Mouse (Mus musculus): Measurements from ENCODE around the gene Ano6.
A peak's percentile ranks its signal among the peaks of the same experiment; 100 is the strongest.

The Ano6 gene

DNA sequence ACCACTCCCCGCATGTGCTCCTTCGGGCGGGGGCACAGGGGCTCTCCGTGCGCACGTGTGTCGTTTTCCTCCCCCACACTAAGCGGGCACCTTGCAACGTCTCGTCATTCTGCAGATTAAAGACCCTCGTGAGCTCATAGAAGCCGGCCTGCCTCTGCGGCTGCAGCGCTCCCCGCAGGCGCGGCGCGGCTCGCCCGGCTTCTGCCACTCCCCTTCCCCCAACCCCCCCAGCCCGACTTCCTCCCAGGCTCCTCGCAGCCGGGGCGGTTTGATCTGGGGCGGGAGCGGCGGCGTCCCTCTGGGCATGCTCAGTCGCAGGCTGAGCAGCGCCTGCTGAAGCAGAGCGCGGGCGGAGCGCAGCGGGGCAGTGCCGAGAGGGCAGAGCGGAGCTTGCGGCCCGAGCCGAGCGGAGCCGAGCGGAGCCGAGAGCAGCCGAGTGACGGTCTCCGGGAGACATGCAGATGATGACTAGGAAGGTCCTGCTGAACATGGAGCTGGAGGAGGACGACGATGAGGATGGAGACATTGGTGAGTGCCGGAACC lies at the start of gene Ano6:
Gene Ano6 (plus strand): TSS at position 315 of the 543 bp plus-strand sequence.
- peak; percentile 86 for DNase-seq (ENCODE audit: low read depth)

DNA sequence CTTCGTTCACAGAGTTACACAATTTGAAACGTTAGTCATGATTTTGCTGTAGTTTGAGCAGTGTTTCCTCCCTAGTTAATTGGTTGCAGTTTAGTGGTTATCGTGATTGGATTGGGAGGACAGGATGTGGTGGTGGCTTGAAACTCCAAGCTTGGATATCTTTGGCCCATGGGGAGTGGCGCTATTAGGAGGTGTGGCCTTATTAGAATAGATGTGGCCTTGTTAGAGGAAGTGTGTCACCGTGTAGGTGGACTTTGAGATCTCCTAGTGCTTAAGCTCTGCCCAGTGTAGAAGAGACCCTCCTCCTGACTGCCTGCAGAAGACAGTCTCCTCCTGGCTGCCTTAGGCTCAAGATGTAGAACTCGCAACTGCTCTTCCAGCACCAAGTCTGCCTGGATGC lies 47.7 kb upstream of the Ano6 start:
- no peak for DNase-seq (ENCODE audit: low read depth)

DNA sequence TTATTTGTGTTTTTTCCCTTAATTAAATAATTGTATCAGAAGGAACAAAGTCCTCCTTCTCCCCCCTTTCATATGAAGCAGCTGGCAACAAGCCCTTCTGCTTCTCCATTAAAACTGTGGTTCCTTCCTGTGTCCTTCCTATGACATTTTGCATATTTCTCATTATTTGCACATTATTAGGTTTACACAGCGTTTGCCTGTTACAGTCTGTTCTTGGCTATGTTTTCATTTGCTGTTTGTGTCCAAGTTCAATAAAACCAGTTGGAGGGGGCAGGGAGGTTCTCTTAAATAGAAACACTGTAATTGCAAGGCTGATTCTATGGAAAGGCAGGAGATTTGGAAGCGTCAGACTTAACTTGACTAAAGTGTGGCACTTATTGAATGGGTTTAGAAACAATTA lies 46.8 kb upstream of the Ano6 start:
- DNase-seq (ENCODE audit: low read depth), result no peak

DNA sequence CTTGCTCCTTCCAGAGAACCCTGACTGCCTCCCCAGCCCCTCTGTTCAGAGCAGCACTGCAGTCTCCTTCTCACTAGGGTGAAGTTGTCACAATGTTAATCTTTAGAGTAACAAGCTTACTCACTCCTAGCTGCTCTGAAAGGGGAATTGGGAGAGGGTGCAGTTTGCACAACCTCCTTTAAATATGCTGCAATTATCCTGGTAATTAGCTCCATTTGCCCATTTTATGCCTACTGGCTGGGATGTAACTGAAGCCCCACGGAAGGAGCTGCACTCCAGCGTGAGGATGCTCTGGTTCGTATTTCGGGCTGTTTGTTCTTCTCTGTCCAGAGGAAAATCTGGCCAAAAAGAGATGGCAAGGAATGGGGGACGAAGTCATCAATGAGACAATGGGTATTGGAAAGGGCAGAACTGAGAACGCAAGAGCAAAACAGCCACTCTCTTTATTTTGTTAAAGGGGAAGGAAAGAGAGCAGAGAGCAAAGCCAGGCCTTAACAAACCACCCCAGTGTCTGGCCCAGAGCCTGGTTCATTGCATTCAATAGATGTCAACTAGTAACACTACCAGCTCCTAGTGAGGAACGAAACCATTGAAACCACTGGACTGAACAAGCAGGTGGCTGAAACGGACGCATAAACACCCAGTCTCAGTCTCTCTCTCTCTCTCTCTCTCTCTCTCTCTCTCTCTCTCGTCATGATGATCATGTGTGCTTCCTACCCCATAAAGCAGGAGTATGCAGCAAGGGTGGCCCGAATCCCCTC lies 45.1 kb upstream of the Ano6 start:
- no peak for DNase-seq (ENCODE audit: low read depth)

DNA sequence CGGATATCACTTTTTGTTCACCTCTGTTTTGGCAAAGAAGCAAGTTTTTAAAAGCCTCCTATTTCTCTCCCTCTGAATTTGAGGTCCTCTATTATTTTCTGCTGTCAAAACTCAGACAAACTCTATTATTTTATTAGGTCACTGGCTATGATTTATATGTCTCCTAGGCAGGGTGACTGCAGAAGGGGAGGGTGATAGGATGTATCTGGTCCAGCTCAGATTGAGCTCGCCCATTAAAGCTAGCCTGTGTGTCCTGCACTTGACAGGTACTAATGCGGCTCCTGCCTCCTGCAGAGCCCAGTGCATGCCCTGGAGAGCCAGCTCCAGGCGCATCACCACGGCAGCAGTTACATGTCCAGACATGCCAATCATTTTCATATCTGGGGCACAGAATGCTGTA lies 44.1 kb upstream of the Ano6 start:
- no peak for DNase-seq (ENCODE audit: low read depth)

DNA sequence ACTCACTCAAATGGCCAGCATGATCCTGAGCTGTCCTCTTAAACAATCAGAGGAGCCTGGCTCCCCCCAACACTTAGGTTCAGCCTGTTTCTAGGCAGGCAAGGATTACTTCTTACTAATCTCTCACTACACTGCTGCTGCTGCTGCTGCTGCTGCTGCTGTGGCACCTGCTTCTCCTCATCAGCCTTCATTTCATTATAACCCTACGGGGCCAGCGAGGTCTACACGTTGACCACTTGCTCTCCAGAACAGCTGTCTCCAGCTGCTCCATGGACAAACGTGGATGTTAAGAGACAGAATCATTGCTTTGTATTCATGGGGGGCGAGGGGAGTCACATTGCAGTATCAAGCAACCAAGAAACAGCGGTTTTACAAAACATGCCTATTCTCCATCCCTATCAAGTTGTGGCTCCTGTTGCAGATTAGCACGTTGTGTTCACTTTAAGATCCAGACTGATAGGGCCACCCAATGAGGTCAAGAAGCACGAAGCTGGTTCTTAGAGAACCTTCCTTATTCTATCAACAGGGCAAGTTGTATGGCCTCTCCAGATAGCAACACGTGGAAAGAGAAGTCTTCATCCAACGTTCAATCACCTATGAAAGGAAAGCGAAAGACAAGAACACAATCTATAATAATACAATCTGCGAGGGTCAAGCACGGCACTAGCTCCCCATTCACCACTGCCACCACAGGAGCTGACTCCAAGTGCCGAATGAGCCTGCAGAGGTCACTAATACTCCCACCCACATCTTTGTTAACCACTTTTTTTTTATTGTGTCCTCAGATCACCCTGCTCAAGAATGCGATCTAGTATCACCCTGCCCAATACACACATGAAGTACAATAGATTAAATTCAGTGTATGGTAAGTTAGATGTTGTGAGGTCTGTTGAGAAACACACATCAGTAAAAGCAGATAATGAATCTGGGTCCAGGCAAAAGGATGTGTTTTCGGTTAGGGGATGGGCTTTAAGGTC lies 43.4 kb upstream of the Ano6 start:
- no peak for DNase-seq (ENCODE audit: low read depth)

DNA sequence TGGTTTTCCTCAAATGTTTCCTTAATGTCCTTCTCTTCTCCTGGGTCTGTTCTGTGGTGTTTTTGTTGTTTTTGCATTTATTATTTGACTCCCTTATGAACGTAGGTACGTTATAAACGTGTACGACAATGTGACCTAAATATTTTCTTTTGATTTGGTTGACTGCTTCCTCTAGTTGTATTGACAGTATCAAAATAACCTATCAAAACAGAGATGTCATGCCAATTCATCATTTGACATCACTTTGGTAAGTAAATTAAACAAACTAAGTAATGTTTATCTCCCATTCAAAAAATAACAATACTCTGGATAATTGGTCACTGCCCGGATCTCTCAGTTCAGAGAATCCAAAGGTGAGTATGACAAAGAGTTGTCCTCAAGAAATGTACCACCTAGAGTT lies 41.4 kb upstream of the Ano6 start:
- DNase-seq (ENCODE audit: low read depth), result no peak

DNA sequence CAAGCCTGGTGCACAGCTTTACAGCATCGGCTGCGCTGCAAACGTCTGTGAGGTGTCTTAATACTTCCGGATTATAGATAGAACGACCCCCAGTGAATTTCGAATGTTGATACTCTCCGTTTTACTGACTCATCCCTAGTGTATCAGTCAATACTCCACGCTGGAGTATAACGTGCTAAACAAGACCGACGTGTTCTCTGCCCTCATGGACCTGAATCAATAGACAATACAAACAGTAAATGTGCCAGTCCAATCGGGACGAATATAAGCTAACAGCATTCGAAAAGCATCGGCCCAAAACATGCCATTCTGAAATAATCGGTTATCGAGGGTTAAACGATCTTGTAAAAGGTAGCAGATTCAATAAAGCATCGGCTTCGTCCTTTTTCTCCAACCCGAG lies 40.6 kb upstream of the Ano6 start:
- DNase-seq (ENCODE audit: low read depth), result no peak

DNA sequence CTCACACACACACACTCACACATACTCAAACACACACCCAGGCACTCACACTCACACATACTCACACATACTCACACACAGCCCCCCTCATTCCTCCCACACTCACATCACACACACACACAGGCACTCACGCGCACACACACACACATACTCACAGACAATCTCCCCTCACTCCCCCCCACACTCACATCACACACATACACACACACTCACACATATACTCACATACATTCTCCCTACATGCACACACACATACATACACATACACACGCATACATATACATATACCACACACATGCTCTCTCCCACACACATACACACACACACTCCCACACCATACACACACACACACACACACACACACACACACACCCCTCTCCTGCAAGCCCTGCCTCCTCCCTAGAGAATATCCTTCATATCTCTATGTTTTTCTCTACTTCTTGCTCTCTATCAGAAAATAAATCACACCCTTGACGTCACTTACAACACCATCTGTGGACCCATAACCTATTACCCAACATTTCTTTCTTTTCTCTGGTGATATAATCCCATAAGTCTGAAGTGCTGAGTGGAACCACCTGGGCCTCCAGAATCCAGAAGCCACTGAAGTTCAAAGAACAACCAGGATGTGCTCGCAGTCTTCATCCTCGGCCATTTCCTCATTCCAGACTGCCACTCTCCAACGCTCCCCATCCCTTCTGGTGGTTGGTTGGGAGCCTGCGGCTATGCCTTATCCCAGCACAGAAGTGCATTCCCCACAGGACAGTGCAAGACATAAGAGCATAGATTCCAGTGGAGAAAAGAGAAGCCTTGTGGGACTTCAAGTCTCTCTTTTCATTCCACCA lies 38.6 kb upstream of the Ano6 start:
- DNase-seq (ENCODE audit: low read depth), result no peak

DNA sequence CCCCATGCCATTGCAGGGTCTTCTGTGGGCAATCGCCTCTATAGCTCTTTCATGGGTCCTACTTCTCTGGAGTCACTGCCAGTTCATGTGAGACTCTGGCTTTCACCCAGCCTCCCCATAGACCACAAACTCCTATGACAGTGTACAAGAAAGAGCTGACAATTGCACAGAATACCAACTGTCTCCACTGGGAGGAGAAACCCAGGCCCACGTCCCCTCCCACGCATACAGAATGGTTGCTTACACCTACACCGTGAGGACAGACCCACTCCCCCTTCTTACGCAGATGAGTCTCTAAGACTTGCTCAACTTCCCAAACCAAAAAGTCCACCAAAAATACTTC lies 38.0 kb upstream of the Ano6 start:
- no peak for DNase-seq (ENCODE audit: low read depth)

DNA sequence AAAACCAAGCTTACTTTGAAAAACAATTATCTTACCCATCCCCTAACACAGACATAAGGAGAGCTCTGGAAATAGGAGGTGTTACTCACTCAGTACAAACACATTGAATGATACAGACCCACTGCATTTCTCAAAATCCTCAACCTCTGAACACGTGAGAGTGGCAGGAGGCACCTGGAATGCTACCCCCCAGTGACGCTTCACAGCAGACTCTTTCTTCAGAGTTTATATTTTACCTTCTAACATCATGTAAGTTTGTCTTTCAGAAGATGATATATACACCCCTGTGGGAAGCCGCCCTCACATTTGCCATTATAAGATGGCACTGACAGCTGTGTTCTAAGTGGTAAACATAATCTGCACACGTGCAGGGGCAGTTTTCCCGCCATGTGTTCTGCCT lies 37.6 kb upstream of the Ano6 start:
- DNase-seq (ENCODE audit: low read depth), result no peak

DNA sequence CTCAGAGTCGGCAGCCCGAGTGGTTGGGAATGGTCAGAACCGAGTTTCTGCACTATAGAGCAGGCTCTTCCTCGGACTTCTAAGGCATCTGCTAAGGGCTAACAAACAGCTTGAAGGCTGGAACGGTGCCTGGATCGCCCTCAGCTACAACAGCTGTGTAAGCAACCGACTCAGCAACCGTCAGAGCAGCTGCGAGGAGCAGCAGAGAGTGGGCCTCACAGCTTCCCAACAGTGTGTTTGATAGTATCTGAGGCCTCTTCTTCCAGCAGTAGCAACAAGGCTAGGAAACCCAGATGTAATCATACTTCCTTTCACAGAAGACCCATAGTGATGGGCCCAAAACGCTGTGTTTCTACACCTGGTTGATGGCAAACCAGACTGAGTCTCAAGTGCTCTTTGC lies 33.5 kb upstream of the Ano6 start:
- peak; percentile 51 for DNase-seq (ENCODE audit: low read depth)

DNA sequence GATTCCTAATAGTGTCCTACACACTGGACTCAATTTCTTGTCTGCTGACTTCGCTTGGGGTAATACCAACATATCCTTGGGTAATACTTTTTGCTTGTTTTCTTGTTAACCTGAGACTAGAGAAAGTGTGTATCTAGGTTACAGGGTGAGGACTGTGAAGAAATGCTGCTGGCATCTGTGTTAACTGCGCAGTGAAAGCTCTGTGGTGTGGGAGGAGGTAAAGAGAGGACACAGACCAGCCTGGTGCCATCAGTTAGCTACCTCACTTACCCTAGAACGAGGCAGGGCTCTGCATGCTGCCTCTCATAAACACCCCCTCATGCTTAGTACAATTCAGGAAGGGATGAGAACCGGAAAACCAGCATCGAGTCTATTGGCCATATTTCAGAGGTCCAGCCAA lies 32.6 kb upstream of the Ano6 start:
- DNase-seq (ENCODE audit: low read depth), result no peak

DNA sequence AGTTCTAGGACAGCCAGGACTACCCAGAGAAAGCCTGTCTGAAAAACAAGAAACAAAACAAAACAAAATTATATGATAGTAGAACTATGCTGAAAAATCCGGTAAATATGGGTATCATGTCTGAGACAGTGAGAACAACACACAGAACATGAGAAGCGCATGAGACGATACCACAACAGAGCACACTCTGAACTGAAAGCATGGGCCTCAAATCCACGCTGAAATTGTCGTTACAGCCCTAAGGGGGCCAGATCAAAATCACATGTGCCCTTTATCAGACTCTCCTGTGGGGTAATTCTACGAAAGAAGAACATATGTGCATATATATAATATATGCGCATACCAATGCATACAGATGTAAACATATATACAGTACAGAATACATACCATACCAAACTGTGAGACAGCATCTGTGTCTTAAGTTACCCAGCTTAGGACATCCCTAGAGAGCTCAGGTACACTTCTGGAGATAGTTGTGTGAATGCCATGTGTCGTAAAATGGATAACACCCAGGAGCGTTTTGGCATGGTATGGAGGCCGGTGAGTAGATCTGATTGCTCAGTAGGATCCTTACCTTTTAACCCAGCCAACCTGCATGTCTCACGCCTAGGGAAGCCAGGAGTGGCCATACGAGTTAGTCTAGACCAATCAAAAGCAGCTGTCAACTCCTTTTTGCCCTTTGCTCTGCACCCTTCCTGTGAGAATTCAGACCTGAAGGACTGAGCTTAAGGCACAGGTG lies 31.8 kb upstream of the Ano6 start:
- DNase-seq (ENCODE audit: low read depth), result no peak

DNA sequence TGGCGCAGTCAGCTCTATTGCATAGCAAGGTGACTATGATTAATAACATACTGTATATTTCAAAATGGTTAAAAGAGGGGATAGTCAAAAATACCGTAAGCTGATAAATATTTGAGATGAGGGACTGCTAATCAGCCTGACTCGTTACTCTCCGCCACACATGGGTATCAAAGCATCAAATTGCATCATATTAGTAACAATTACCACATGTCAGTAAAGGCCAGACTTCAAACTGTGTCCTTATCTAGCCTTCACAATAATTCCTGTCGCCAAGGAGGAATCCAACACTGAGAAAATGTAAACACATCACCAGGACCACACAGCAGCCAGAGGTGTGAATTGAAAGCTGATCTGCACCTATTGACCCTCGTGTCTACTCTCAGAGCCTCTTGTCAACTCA lies 30.8 kb upstream of the Ano6 start:
- DNase-seq (ENCODE audit: low read depth), result no peak

DNA sequence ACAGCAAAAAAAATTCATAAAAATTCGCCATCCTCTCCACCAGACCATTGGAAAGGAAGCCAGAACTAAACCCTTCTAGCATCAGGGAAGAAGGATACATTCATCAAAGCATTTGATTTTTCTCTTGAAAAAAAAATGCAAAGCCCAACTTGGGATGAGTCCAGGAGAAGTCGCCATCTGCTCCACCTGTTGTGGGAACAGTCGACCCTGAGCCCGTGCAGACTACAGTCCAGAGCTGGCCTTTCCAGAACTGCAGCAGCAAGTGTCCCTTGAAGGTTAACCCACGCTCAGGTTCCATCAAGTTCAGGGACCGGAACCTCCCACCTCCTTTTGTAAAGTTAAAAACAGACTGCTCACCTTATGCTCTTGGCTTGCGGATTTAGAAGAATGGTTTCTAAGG lies 29.2 kb upstream of the Ano6 start:
- DNase-seq (ENCODE audit: low read depth), result no peak

DNA sequence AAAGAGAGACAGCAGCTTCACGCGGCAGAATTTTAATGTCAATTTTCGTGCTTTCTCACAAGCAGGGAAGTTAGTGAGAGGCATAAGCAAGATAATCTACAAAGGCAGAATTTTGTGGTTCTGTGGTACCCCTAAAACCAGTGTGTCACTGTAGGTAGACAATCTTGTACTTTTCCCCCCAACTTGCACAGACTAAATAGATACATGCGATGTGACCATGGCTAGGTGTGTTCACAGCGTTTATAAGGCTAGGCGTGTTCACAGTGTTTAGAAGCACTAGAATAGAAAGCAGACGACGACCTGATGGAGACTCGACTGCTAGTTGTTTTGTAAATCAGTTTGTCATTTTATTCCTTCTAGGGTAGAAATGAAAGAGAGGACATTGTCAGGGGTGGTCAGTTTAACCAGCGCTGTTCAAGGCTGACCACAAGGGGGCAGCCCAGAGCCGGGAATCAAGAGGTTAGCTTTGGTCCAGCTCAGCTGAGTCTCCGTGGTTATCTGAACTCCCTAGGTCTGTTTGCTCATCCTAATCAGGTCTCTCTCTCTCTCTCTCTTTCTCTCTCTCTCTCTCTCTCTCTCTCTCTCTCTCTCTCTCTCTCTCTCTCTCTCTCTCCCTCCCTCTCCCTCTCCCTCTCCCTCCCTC lies 27.9 kb upstream of the Ano6 start:
- DNase-seq (ENCODE audit: low read depth), result no peak

DNA sequence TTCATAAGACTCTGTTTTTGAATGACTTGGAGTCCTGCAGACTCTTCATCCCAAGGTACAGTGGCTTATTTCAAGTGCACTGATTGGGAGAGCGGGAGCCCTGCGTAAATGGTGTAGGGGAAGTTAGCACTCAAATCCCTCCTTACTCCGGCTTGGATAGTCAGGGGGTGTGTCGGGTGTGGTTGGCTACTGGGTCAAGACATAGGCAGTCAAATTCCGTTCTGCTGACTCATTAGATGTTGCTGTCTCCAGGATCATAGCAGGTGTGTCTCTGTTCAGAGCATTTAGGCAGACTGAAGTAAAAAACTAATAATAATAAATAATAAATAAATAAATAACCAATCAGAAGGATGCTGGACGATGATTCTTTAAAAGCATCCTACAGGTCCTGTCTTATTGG lies 27.2 kb upstream of the Ano6 start:
- DNase-seq (ENCODE audit: low read depth), result no peak

DNA sequence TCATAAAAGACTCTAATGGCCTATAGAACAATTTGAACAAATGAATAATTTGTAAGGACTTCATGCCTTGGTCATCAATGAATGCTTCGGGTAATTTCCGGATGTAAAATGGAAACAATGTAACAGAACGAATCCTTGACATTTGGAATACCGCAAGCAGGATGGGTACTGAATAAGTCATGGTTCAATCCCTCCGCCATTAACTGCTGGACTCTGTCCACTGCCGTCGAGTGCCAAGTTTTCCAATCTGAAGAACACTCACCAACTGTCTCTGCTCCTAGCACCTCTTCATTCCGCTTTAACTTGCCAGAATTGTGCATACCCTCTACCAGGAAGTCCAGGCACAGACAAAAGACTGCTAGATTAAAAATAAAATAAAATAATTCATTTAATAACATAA lies 25.4 kb upstream of the Ano6 start:
- DNase-seq (ENCODE audit: low read depth), result no peak

DNA sequence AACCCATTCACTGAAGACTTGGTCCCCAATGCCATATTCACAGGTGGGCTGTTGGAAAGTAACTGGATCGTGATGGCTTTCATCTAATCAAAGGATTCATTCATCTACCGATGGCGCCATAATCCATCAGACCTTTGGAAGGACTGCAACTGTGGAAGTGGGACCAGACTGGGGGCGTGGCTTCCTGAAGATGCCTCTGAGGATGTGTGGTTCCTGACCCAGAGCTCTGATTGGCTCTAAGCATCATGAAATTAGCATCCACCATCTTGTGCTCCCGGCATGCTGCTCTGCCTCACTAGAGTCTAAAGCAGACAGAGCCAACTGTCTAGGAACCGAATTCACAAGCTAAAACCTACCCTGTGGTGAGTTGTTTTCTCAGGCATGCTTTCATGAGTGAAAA lies 24.7 kb upstream of the Ano6 start:
- no peak for DNase-seq (ENCODE audit: low read depth)

DNA sequence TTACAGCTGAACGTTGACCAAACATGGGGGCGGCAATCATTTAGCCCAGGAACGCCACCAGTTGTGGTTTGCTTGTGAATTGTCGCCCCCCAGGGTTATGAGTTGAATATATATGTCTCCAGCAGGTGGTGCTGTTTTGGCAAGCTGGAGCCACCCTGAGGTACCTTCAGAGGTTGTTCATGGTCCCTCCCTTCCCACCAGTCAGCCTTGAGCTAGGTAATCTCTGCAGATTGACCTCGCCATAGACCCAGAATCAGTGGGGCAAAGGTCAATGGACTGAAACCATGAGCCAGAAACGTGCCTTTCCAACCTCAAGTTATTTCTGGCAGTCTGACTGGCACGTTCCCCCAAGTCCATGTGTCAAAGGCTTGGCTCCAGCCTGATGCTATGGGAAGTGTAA lies 22.8 kb upstream of the Ano6 start:
- no peak for DNase-seq (ENCODE audit: low read depth)
